Mouse (Mus musculus) limb, embryonic 15.5 days (tissue): Measurements from ENCODE around the gene Cyp21a1. TPM values are rescaled to one million over a fixed set of nuclear protein-coding genes. Genes with fewer than 3 reads are reported as not detected.
"Not testable (repeated sequence)": the region's sequence is repeated elsewhere in the genome, so short reads cannot be mapped to it uniquely, and the experiment has no call there.

Source experiments
- ATAC-seq: fragments of 200-750 bp; cut with Nextera tagmentation; 2 replicates; pipeline ENCODE4 v1.8.0; 2017; ENCODE audit warnings: low read depth, moderate TSS enrichment; ENCODE audit not compliant: insufficient number of reproducible peaks, low FRiP score, low TSS enrichment
- H3K27ac ChIP-seq: fragments of 300-500 bp; sonication (generic); 2 replicates; pipeline ENCODE4 v1.5.1; 2015; ENCODE audit warnings: moderate library complexity, mild to moderate bottlenecking, inconsistent platforms
- H3K27me3 ChIP-seq: fragments of 300-500 bp; sonication (generic); 2 replicates; pipeline ENCODE4 v1.6.1; 2015; ENCODE audit warnings: inconsistent platforms
- H3K36me3 ChIP-seq: fragments of 300-500 bp; sonication (generic); 2 replicates; pipeline ENCODE4 v1.6.1; 2015; ENCODE audit warnings: inconsistent platforms
- H3K4me1 ChIP-seq: fragments of 300-500 bp; sonication (generic); 2 replicates; pipeline ENCODE4 v1.6.1; 2015; ENCODE audit warnings: inconsistent platforms
- H3K4me2 ChIP-seq: fragments of 300-500 bp; sonication (generic); 2 replicates; pipeline ENCODE4 v1.6.1; 2015; ENCODE audit warnings: mild to moderate bottlenecking, inconsistent platforms
- H3K4me3 ChIP-seq: fragments of 300-500 bp; sonication (generic); 2 replicates; pipeline ENCODE4 v1.5.1; 2015; ENCODE audit warnings: mild to moderate bottlenecking, inconsistent platforms
- H3K9ac ChIP-seq: fragments of 300-500 bp; sonication (generic); 2 replicates; pipeline ENCODE4 v1.6.1; 2015; ENCODE audit warnings: inconsistent platforms
- H3K9me3 ChIP-seq: fragments of 300-500 bp; sonication (generic); 2 replicates; pipeline ENCODE4 v1.6.1; 2016; ENCODE audit warnings: inconsistent platforms
- WGBS: fragments of 180-500 bp; shearing (Covaris S2); methylation state at CpG from one replicate; pipeline ENCODE4 v1.1.7; 2015; 5-methylcytosine and 5-hydroxymethylcytosine counted together
- polyA plus RNA-seq: library from polyadenylated mRNA; unstranded; fragments of >200 nt; fragmentation: Nextera tagmentation; extraction: Ambion mirVana; gene quantifications from 2 replicates; pipeline ENCODE4 v1.2.1, GENCODE M21; 2015

The Cyp21a1 gene
- polyA plus RNA-seq, 1 experiment from 2014 or later: 0.12 TPM

GRCm38 (mm10) chr17:34800781-34801305 lies 3.5 kb downstream of the Cyp21a1 start:
- H3K9me3 ChIP-seq, H3K9ac ChIP-seq, H3K4me3 ChIP-seq, H3K4me2 ChIP-seq, ATAC-seq, H3K36me3 ChIP-seq, H3K27me3 ChIP-seq, H3K27ac ChIP-seq, H3K4me1 ChIP-seq: not testable (repeated sequence)
- 90% methylated on average over 16 of the region's 16 CpGs for WGBS

- H3K9me3 ChIP-seq: no peaks in the 10 kb centered on the region
- H3K4me1 ChIP-seq: no peaks in the 10 kb centered on the region
- H3K36me3 ChIP-seq: no peaks in the 10 kb centered on the region
- no peaks in the 10 kb centered on the region for H3K27me3 ChIP-seq
- no peak overlapping the region for H3K9ac ChIP-seq
- H3K4me3 ChIP-seq: no peak overlapping the region
- no peak overlapping the region for H3K27ac ChIP-seq
- ATAC-seq: no peak
- H3K4me2 ChIP-seq: no peak overlapping the region
- 87% methylated on average over 4 of the region's 4 CpGs for WGBS
Measured at GRCm38 (mm10) chr17:34799531-34799925, 4.8 kb downstream of the Cyp21a1 start.

GRCm38 (mm10) chr17:34798866-34799530 lies 5.4 kb downstream of the Cyp21a1 start:
- Histone ChIP-seq H3K4me1 (no peaks in the 10 kb centered on the region), H3K9me3 (no peaks in the 10 kb centered on the region), H3K9ac (no peak overlapping the region), H3K36me3 (no peaks in the 10 kb centered on the region), H3K4me3 (no peak overlapping the region), H3K27me3 (no peaks in the 10 kb centered on the region), H3K27ac (no peak overlapping the region), H3K4me2 (no peak overlapping the region)
- 91% methylated on average over 14 of the region's 17 CpGs for WGBS
- ATAC-seq: no peak

GRCm38 (mm10) chr17:34798071-34798470 lies 6.3 kb downstream of the Cyp21a1 start:
- H3K4me3 ChIP-seq, H3K4me1 ChIP-seq, H3K4me2 ChIP-seq, H3K36me3 ChIP-seq, H3K27ac ChIP-seq, ATAC-seq, H3K27me3 ChIP-seq, H3K9me3 ChIP-seq, H3K9ac ChIP-seq: not testable (repeated sequence)
- WGBS: 86% methylated on average over 7 of the region's 7 CpGs

GRCm38 (mm10) chr17:34797211-34797995 lies 7.0 kb downstream of the Cyp21a1 start:
- H3K9me3 ChIP-seq, H3K27me3 ChIP-seq, H3K4me2 ChIP-seq, H3K36me3 ChIP-seq, H3K4me1 ChIP-seq, ATAC-seq, H3K4me3 ChIP-seq, H3K9ac ChIP-seq, H3K27ac ChIP-seq: not testable (repeated sequence)
- WGBS: 86% methylated on average over 10 of the region's 10 CpGs

GRCm38 (mm10) chr17:34796311-34797140 lies 7.8 kb downstream of the Cyp21a1 start:
- 82% methylated on average over 8 of the region's 8 CpGs for WGBS
- H3K4me3 ChIP-seq: no peak overlapping the region

GRCm38 (mm10) chr17:34795633-34796032 lies 8.7 kb downstream of the Cyp21a1 start:
- no peaks in the 10 kb centered on the region for H3K27me3 ChIP-seq
- no peak overlapping the region for H3K27ac ChIP-seq
- H3K9me3 ChIP-seq: no peaks in the 10 kb centered on the region
- ATAC-seq: no peak
- H3K9ac ChIP-seq: no peak overlapping the region
- H3K4me3 ChIP-seq: no peak overlapping the region
- whole genome bisulfite sequencing: 65% methylated on average over 9 of the region's 9 CpGs
- H3K4me1 ChIP-seq: no peaks in the 10 kb centered on the region
- H3K4me2 ChIP-seq: no peak overlapping the region
- H3K36me3 ChIP-seq: no peaks in the 10 kb centered on the region

More at GRCm38 (mm10) chr17:34796311-34797140, 7.8 kb downstream of the Cyp21a1 start:
- Histone ChIP-seq H3K27ac (no peak overlapping the region), H3K4me2 (no peak overlapping the region), H3K4me1 (no peaks in the 10 kb centered on the region), H3K36me3 (no peaks in the 10 kb centered on the region), H3K27me3 (no peaks in the 10 kb centered on the region), H3K9me3 (no peaks in the 10 kb centered on the region), H3K9ac (no peak overlapping the region)
- ATAC-seq: no peak

GRCm38 (mm10) chr17:34795016-34795415 lies 9.3 kb downstream of the Cyp21a1 start:
- Histone ChIP-seq H3K36me3 (no peaks in the 10 kb centered on the region), H3K4me1 (no peaks in the 10 kb centered on the region), H3K9ac (no peak overlapping the region), H3K4me3 (no peak overlapping the region), H3K9me3 (no peaks in the 10 kb centered on the region), H3K27ac (no peak overlapping the region), H3K4me2 (no peak overlapping the region), H3K27me3 (no peaks in the 10 kb centered on the region)
- ATAC-seq: no peak
- WGBS: 84% methylated on average over 10 of the region's 10 CpGs

- H3K4me1 ChIP-seq: no peaks in the 10 kb centered on the region
- H3K9ac ChIP-seq: no peak overlapping the region
- no peaks in the 10 kb centered on the region for H3K36me3 ChIP-seq
- H3K4me3 ChIP-seq: no peak overlapping the region
- 63% methylated on average over 9 of the region's 9 CpGs for WGBS
- H3K9me3 ChIP-seq: peaks cover 10% of the 10 kb centered on the region; the same call in 1 of the 2 replicates
- H3K4me2 ChIP-seq: no peak overlapping the region
- ATAC-seq: no peak
- H3K27ac ChIP-seq: no peak overlapping the region
- H3K27me3 ChIP-seq: no peaks in the 10 kb centered on the region
Measured at GRCm38 (mm10) chr17:34777680-34778325, 26.6 kb downstream of the Cyp21a1 start.

- no peak overlapping the region for H3K9ac ChIP-seq
- no peaks in the 10 kb centered on the region for H3K36me3 ChIP-seq
- H3K27ac ChIP-seq: no peak overlapping the region
- no peaks in the 10 kb centered on the region for H3K4me1 ChIP-seq
- no peak for ATAC-seq
- no peak overlapping the region for H3K4me2 ChIP-seq
- H3K4me3 ChIP-seq: no peak overlapping the region
- no peaks in the 10 kb centered on the region for H3K9me3 ChIP-seq
- H3K27me3 ChIP-seq: no peaks in the 10 kb centered on the region
- 81% methylated on average over 3 of the region's 3 CpGs for WGBS
Measured at GRCm38 (mm10) chr17:34761471-34761870, 42.9 kb downstream of the Cyp21a1 start.
